Mouse (Mus musculus) heart, adult 2 months (tissue): ENCODE results near the gene Twist1.

Source experiments
- CTCF ChIP-seq: fragments of 200-600 bp; IDR thresholded peaks from 2 replicates; pipeline ENCODE4 v1.8.1; 2022; ENCODE audit warnings: antibody characterized with exemption, mild to moderate bottlenecking, moderate library complexity
- POLR2A ChIP-seq: fragments of 200-500 bp; IDR thresholded peaks from 2 replicates; pipeline ENCODE4 v1.6.1; 2011; ENCODE audit warnings: mild to moderate bottlenecking, low read depth, low read length, control low read depth; ENCODE audit not compliant: insufficient read depth

DNA sequence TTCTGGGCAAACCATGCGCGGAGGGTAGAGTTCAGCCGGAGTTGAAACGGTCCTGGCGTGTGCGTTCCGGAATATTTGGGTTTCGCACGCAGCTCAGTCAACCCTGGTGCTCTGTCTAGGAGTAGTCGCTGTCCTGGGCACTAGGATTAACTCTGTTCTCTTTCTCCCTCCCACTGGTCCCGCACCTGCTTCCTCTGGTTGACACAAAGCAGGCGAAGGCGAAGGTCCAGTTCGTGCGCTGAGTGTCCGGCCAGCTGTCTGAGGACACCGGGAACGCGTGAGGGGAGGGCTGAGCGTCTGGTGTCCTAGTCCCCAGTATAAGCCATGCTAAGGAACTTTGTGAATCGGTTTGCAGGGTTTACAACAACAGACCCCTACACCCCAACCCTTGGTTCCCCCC is 10.0 kb downstream of the Twist1 start:
- TF ChIP-seq CTCF: no peak
- TF ChIP-seq POLR2A: no peak
